Mouse (Mus musculus) intestine, postnatal 0 days (tissue): ENCODE data around the gene Socs7. TPM values are rescaled to one million over a fixed set of nuclear protein-coding genes. Genes with fewer than 3 reads are reported as not detected.

Experiments used
- ATAC-seq: fragments of 200-750 bp; cut with Nextera tagmentation; 2 replicates; pipeline ENCODE4 v1.8.0; 2017; ENCODE audit warnings: mild to moderate bottlenecking, moderate TSS enrichment, moderate library complexity
- H3K27ac ChIP-seq: fragments of 300-500 bp; sonication (generic); 2 replicates; pipeline ENCODE4 v1.5.1; 2014; ENCODE audit warnings: mild to moderate bottlenecking, low read depth, low read length, moderate library complexity
- H3K27me3 ChIP-seq: fragments of 300-500 bp; sonication (generic); replicated peaks from 2 replicates; pipeline ENCODE4 v1.6.1; 2014; ENCODE audit warnings: low read length, mixed read lengths; ENCODE audit not compliant: control insufficient read depth, insufficient read depth
- H3K36me3 ChIP-seq: fragments of 300-500 bp; sonication (generic); 2 replicates; pipeline ENCODE4 v1.6.1; 2014; ENCODE audit warnings: mild to moderate bottlenecking, moderate library complexity; ENCODE audit not compliant: control insufficient read depth, insufficient read depth
- H3K4me1 ChIP-seq: fragments of 300-500 bp; sonication (generic); replicated peaks from 2 replicates; pipeline ENCODE4 v1.6.1; 2014; ENCODE audit warnings: antibody characterized with exemption, low read length, mixed read lengths; ENCODE audit not compliant: control insufficient read depth, insufficient read depth
- H3K4me2 ChIP-seq: fragments of 300-500 bp; sonication (generic); replicated peaks from 2 replicates; pipeline ENCODE4 v1.6.1; 2014; ENCODE audit warnings: low read depth, mild to moderate bottlenecking, moderate library complexity
- H3K4me3 ChIP-seq: fragments of 300-500 bp; sonication (generic); 2 replicates; pipeline ENCODE4 v1.5.1; 2014; ENCODE audit warnings: low read depth, low read length
- H3K9ac ChIP-seq: fragments of 300-500 bp; sonication (generic); 2 replicates; pipeline ENCODE4 v1.6.1; 2014; ENCODE audit warnings: mild to moderate bottlenecking, low read depth, low read length
- H3K9me3 ChIP-seq: fragments of 300-500 bp; sonication (generic); 2 replicates; pipeline ENCODE4 v1.6.1; 2016; ENCODE audit warnings: mixed run types; ENCODE audit not compliant: control insufficient read depth
- CTCF ChIP-seq: sonication (generic); IDR thresholded peaks from 2 replicates; pipeline ENCODE4 v1.5.1; 2016; ENCODE audit warnings: low read depth, mild to moderate bottlenecking, control low read depth, antibody characterized with exemption, moderate library complexity
- WGBS: fragments of 180-500 bp; shearing (Covaris S2); extraction: QIAGEN DNeasy Blood & Tissue Kit; methylation state at CpG from one replicate; pipeline ENCODE4 v1.1.7; 2014; 5-methylcytosine and 5-hydroxymethylcytosine counted together
- polyA plus RNA-seq: library from polyadenylated mRNA; unstranded; fragments of >200 nt; fragmentation: Nextera tagmentation; extraction: Ambion mirVana; gene quantifications from 2 replicates; pipeline ENCODE4 v1.2.1, GENCODE M21; 2015

The Socs7 gene
- polyA plus RNA-seq, 1 experiment from 2014 or later: 2.5 TPM

- peaks cover 14% of the 10 kb centered on the region for H3K36me3 ChIP-seq
- H3K27ac ChIP-seq: no peak overlapping the region
- H3K4me2 ChIP-seq: no peak overlapping the region
- no peaks in the 10 kb centered on the region for H3K4me1 ChIP-seq
- H3K9me3 ChIP-seq: no peaks in the 10 kb centered on the region
- 81% methylated on average over 7 of the region's 7 CpGs for WGBS
- no peak overlapping the region for H3K9ac ChIP-seq
- no peak for ATAC-seq
- H3K4me3 ChIP-seq: no peak overlapping the region
- TF ChIP-seq CTCF: no peak
- H3K27me3 ChIP-seq: no peaks in the 10 kb centered on the region
Observed at GRCm38 (mm10) chr11:97370329-97371091, 8.2 kb downstream of the Socs7 start.

- no peak overlapping the region for H3K27ac ChIP-seq
- H3K36me3 ChIP-seq: peaks cover 21% of the 10 kb centered on the region
- H3K27me3 ChIP-seq: no peaks in the 10 kb centered on the region
- TF ChIP-seq CTCF: no peak
- no peak overlapping the region for H3K9ac ChIP-seq
- H3K4me2 ChIP-seq: no peak overlapping the region
- ATAC-seq: no peak
- 84% methylated on average over 6 of the region's 6 CpGs for WGBS
- H3K9me3 ChIP-seq: no peaks in the 10 kb centered on the region
- no peak overlapping the region for H3K4me3 ChIP-seq
- H3K4me1 ChIP-seq: no peaks in the 10 kb centered on the region
Observed at GRCm38 (mm10) chr11:97372159-97372864, 10.0 kb downstream of the Socs7 start.

GRCm38 (mm10) chr11:97373402-97373801 is 11.1 kb downstream of the Socs7 start:
- H3K36me3 ChIP-seq: peaks cover 32% of the 10 kb centered on the region
- H3K4me3 ChIP-seq: no peak overlapping the region
- no peak overlapping the region for H3K9ac ChIP-seq
- ATAC-seq: no peak
- 94% methylated on average over 2 of the region's 2 CpGs for WGBS
- no peak overlapping the region for H3K4me2 ChIP-seq
- no peaks in the 10 kb centered on the region for H3K9me3 ChIP-seq
- TF ChIP-seq CTCF: no peak
- no peaks in the 10 kb centered on the region for H3K4me1 ChIP-seq
- H3K27ac ChIP-seq: no peak overlapping the region
- H3K27me3 ChIP-seq: no peaks in the 10 kb centered on the region

- no peaks in the 10 kb centered on the region for H3K4me1 ChIP-seq
- H3K27me3 ChIP-seq: no peaks in the 10 kb centered on the region
- no peak overlapping the region for H3K4me3 ChIP-seq
- no peaks in the 10 kb centered on the region for H3K9me3 ChIP-seq
- no peak overlapping the region for H3K4me2 ChIP-seq
- 50% methylated on average over 3 of the region's 3 CpGs for WGBS
- no peak for TF ChIP-seq CTCF
- peaks cover 48% of the 10 kb centered on the region for H3K36me3 ChIP-seq
- no peak overlapping the region for H3K27ac ChIP-seq
- no peak for ATAC-seq
- H3K9ac ChIP-seq: no peak overlapping the region
Observed at GRCm38 (mm10) chr11:97380036-97380435, 17.7 kb downstream of the Socs7 start.

- WGBS: 88% methylated on average over 2 of the region's 2 CpGs
- H3K27me3 ChIP-seq: no peaks in the 10 kb centered on the region
- no peak overlapping the region for H3K4me2 ChIP-seq
- no peak overlapping the region for H3K27ac ChIP-seq
- no peak overlapping the region for H3K4me3 ChIP-seq
- TF ChIP-seq CTCF: no peak
- peaks cover 32% of the 10 kb centered on the region for H3K36me3 ChIP-seq
- H3K9me3 ChIP-seq: no peaks in the 10 kb centered on the region
- no peaks in the 10 kb centered on the region for H3K4me1 ChIP-seq
- no peak overlapping the region for H3K9ac ChIP-seq
- ATAC-seq: no peak
Observed at GRCm38 (mm10) chr11:97383017-97383416, 20.7 kb downstream of the Socs7 start.

GRCm38 (mm10) chr11:97383764-97384163 is 21.4 kb downstream of the Socs7 start:
- 67% methylated on average over 2 of the region's 2 CpGs for WGBS
- TF ChIP-seq CTCF: no peak

More at GRCm38 (mm10) chr11:97383764-97384163, 21.4 kb downstream of the Socs7 start:
- no peak overlapping the region for H3K27ac ChIP-seq
- H3K4me1 ChIP-seq: no peaks in the 10 kb centered on the region
- peaks cover 26% of the 10 kb centered on the region for H3K36me3 ChIP-seq
- no peak overlapping the region for H3K4me2 ChIP-seq
- no peak overlapping the region for H3K9ac ChIP-seq
- no peaks in the 10 kb centered on the region for H3K27me3 ChIP-seq
- no peaks in the 10 kb centered on the region for H3K9me3 ChIP-seq
- H3K4me3 ChIP-seq: no peak overlapping the region
- ATAC-seq: no peak
